12 mouse cellular contexts compared by ENCODE assay signal in the genomic region with DNA sequence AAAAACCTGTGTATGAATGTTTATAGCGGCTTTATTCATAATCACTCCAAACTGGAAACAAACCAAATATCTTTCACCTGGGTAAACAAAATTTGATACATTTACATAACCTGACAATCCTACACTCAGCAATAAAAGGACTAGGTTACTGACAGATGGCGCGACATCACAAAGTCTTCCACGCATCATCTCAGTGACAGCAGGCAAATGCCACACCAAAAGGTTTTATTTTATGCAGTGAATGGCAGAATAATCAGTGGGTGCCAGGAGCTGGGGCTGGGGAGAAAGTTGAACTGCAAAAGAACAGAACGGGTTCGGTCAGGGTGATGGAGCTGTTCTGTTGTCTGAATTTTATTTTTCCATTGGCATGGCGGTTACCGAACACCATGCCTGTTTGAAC.
"Had no signal": no experiment of that assay in that cellular context is flagged by ENCODE, and none has a peak within 500 bp of the region (broad histone marks: within the 10 kb centered on the region; RNA-seq: fewer than 3 reads in every experiment).

No protein-coding gene starts in this region.

- H3K4me1 ChIP-seq: midbrain, embryonic 12.5 days; neural tube, embryonic 13.5 days had no signal

- H3K9me3 ChIP-seq: limb, embryonic 13.5 days; midbrain, embryonic 12.5 days; neural tube, embryonic 13.5 days had no signal

- H3K4me3 ChIP-seq: limb, embryonic 13.5 days; midbrain, embryonic 12.5 days; neural tube, embryonic 13.5 days had no signal

- H3K36me3 ChIP-seq: limb, embryonic 13.5 days; midbrain, embryonic 12.5 days; neural tube, embryonic 13.5 days had no signal

- H3K9ac ChIP-seq: limb, embryonic 13.5 days; liver, embryonic 14.5 days; midbrain, embryonic 12.5 days; neural tube, embryonic 13.5 days had no signal

- DNase-seq: kidney, postnatal 10 days; kidney, postnatal 4 days; left cerebral cortex, postnatal 4 days; lung, adult 18-20 months; right cerebral cortex, adult 18-20 months; right cerebral cortex, postnatal 25 days; thymus, postnatal 4 days had no signal

- H3K4me2 ChIP-seq: limb, embryonic 13.5 days; midbrain, embryonic 12.5 days; neural tube, embryonic 13.5 days had no signal

- ATAC-seq: midbrain, embryonic 16.5 days had no signal

- H3K27ac ChIP-seq: limb, embryonic 13.5 days; liver, embryonic 14.5 days; midbrain, embryonic 12.5 days; neural tube, embryonic 13.5 days had no signal

- H3K27me3 ChIP-seq: limb, embryonic 13.5 days; midbrain, embryonic 12.5 days; neural tube, embryonic 13.5 days had no signal
